Mouse (Mus musculus) heart, adult 2 months (tissue): ENCODE data around the gene Rbms1.

Experiments used
- CTCF ChIP-seq: fragments of 200-600 bp; IDR thresholded peaks from 2 replicates; pipeline ENCODE4 v1.8.1; 2022; ENCODE audit warnings: antibody characterized with exemption, mild to moderate bottlenecking, moderate library complexity
- EP300 ChIP-seq: fragments of 200-500 bp; IDR thresholded peaks from 2 replicates; pipeline ENCODE4 v1.6.1; 2011; ENCODE audit warnings: low read depth, low read length, control low read depth; ENCODE audit not compliant: insufficient read depth
- POLR2A ChIP-seq: fragments of 200-500 bp; IDR thresholded peaks from 2 replicates; pipeline ENCODE4 v1.6.1; 2011; ENCODE audit warnings: mild to moderate bottlenecking, low read depth, low read length, control low read depth; ENCODE audit not compliant: insufficient read depth

- TF ChIP-seq EP300 (no peak), CTCF (no peak), POLR2A (no peak)
Measured at GRCm38 (mm10) chr2:60863827-60864226, 99.2 kb downstream of the Rbms1 start.
